Mouse (Mus musculus): Measurements from ENCODE around the gene Sco2.

- TF ChIP-seq CTCF (IDR thresholded peaks at IDR 0.05; ENCODE audit: borderline replicate concordance, control insufficient read depth, extremely low read depth, insufficient read depth, low read length, poor library complexity) (no peak), POLR2A (IDR thresholded peaks at IDR 0.05; ENCODE audit: control insufficient read depth, extremely low read depth, insufficient read depth, low read length, poor library complexity) (no peak)
Observed at GRCm38 (mm10) chr15:89326441-89326840, 47.2 kb downstream of the Sco2 start.

Data from thymus, adult 2 months (tissue).